6 mouse cellular contexts compared by ENCODE assay signal in genomic region chr12:3110589-3110988, GRCm38 (mm10).
DNase-seq lines count a peak whose midpoint lies in the region; ATAC-seq and TF ChIP-seq lines count a peak whose summit lies in the region.
"Not testable (repeated sequence)": the region's sequence is repeated elsewhere in the genome, so short reads cannot be mapped to it uniquely, and the experiment has no call there.

No protein-coding gene starts in this region.

- H3ac ChIP-seq in C2C12 (ENCODE audit: control insufficient read depth, insufficient read length, low read depth) = not testable (repeated sequence)

- peak; percentile 81 for ATAC-seq in common myeloid progenitor, adult 5-6 weeks (replicated peaks; ENCODE audit: low read depth, poor library complexity, severe bottlenecking)
- peak; percentile 58 for ATAC-seq in granulocyte monocyte progenitor cell, adult 5-6 weeks (replicated peaks; ENCODE audit: poor library complexity, severe bottlenecking)
- 0 out of 2 replicates have a peak, but pooled peaks have one; percentile 47 for ATAC-seq in megakaryocyte, adult 5-6 weeks (ENCODE audit: poor library complexity, severe bottlenecking)

- not testable (repeated sequence) for H3K79me2 ChIP-seq in C2C12 (ENCODE audit: control insufficient read depth, insufficient read depth)

- not testable (repeated sequence) for H3K79me3 ChIP-seq in C2C12 (ENCODE audit: low read depth)

- not testable (repeated sequence) for H3K4me3 ChIP-seq in C2C12 (ENCODE audit: insufficient read depth, poor library complexity, severe bottlenecking)

- peak; percentile 96 for DNase-seq in Muller cell, postnatal 12 days (ENCODE audit: inconsistent ontology term)
- peak; percentile 33 for DNase-seq in ZHBTc4 (ENCODE audit: low read depth, low spot score)

- not testable (repeated sequence) for TF ChIP-seq CTCF in C2C12 (IDR thresholded peaks at IDR 0.05; ENCODE audit: control insufficient read depth, insufficient read depth, insufficient read length)

- H3K36me3 ChIP-seq in C2C12 (ENCODE audit: control insufficient read depth, insufficient read depth) = not testable (repeated sequence)

- H3K27me3 ChIP-seq in C2C12 (ENCODE audit: control insufficient read depth, insufficient read depth, insufficient read length) = not testable (repeated sequence)

TF ChIP-seq in C2C12, 6 proteins besides CTCF, POLR2A, EP300 and RAD21:
- TF ChIP-seq CEBPB (IDR thresholded peaks at IDR 0.05; ENCODE audit: low read depth) = peak; percentile 9
- TF ChIP-seq MYOD1 (IDR thresholded peaks at IDR 0.05; ENCODE audit: control insufficient read depth, insufficient read length, low read depth) = peak; percentile 65
- peak; percentile 52 for TF ChIP-seq MAX (IDR thresholded peaks at IDR 0.05)
